Mouse (Mus musculus): ENCODE data around the gene Irs3. TPM values are rescaled to one million over a fixed set of nuclear protein-coding genes. Genes with fewer than 3 reads are reported as not detected.

Gene Irs3
- total RNA-seq (2021), result under 1 TPM; 0.26 to 0.78 TPM
- long read RNA-seq, experiment 1, partial matches to known transcripts, result 0 of 1 reads
- long read RNA-seq, experiment 1, other reads (novel, unspliced or antisense), result 0 of 1 reads
- long read RNA-seq, experiment 2, result 0 reads

- peak within 1 kb of the TSS; percentile 65 for H3K4me3 ChIP-seq
- intact Hi-C loops (cut with DNase I), result no loop called here
- H3K27ac ChIP-seq, result peak within 1 kb of the TSS; percentile 73
- TF ChIP-seq CTCF (IDR thresholded peaks at IDR 0.05), result no peak
- peak; percentile 67 for DNase-seq
These were observed at the start of gene Irs3 for GRCm38 (mm10) chr5:137645652-137646091. TSS of gene Irs3 (minus strand) at chr5:137645714.

- intact Hi-C loops (cut with DNase I), result no loop called here
- no peak for DNase-seq
These were observed 49.3 kb upstream of the Irs3 start for GRCm38 (mm10) chr5:137694796-137695195.

GRCm38 (mm10) chr5:137691881-137692280, 46.4 kb upstream of the Irs3 start:
- intact Hi-C loops (cut with DNase I), result no loop called here
- H3K4me3 ChIP-seq, result no peak overlapping the region
- TF ChIP-seq CTCF (IDR thresholded peaks at IDR 0.05), result no peak
- no peak for DNase-seq
- H3K27ac ChIP-seq, result no peak overlapping the region

More at GRCm38 (mm10) chr5:137694796-137695195, 49.3 kb upstream of the Irs3 start:
- TF ChIP-seq CTCF (IDR thresholded peaks at IDR 0.05), result no peak
- Histone ChIP-seq H3K27ac (no peak overlapping the region), H3K4me3 (no peak overlapping the region)

GRCm38 (mm10) chr5:137690531-137690930, 45.0 kb upstream of the Irs3 start:
- intact Hi-C loops (cut with DNase I), result no loop called here
- no peak for TF ChIP-seq CTCF (IDR thresholded peaks at IDR 0.05)
- H3K27ac ChIP-seq, result no peak overlapping the region
- no peak for DNase-seq
- no peak overlapping the region for H3K4me3 ChIP-seq

GRCm38 (mm10) chr5:137689974-137690373, 44.5 kb upstream of the Irs3 start:
- no peak overlapping the region for H3K27ac ChIP-seq
- DNase-seq, result no peak
- intact Hi-C loops (cut with DNase I), result loop anchor here (5.0 kb wide), 1 partner anchor 47 kb away; no protein-coding TSS in a partner anchor
- no peak for TF ChIP-seq CTCF (IDR thresholded peaks at IDR 0.05)
- no peak overlapping the region for H3K4me3 ChIP-seq

GRCm38 (mm10) chr5:137686127-137686790, 40.7 kb upstream of the Irs3 start:
- no peak for DNase-seq
- no peak for TF ChIP-seq CTCF (IDR thresholded peaks at IDR 0.05)
- H3K27ac ChIP-seq, result no peak overlapping the region
- H3K4me3 ChIP-seq, result no peak overlapping the region
- intact Hi-C loops (cut with DNase I), result loop anchor here (5.0 kb wide), 1 partner anchor 51 kb away; no protein-coding TSS in a partner anchor

GRCm38 (mm10) chr5:137685653-137686052, 40.1 kb upstream of the Irs3 start:
- TF ChIP-seq CTCF (IDR thresholded peaks at IDR 0.05), result no peak
- intact Hi-C loops (cut with DNase I), result loop anchor here (5.0 kb wide), 1 partner anchor 52 kb away; no protein-coding TSS in a partner anchor
- no peak overlapping the region for H3K27ac ChIP-seq

GRCm38 (mm10) chr5:137684294-137685123, 39.0 kb upstream of the Irs3 start, which contains the start of gene Agfg2:
TSS of gene Agfg2 (minus strand) at chr5:137684726.
- peak within 1 kb of the TSS; percentile 83 for H3K4me3 ChIP-seq
- intact Hi-C loops (cut with DNase I), result loop anchor here (5.0 kb wide), 1 partner anchor 53 kb away; no protein-coding TSS in a partner anchor
- DNase-seq, result peak; percentile 97
- TF ChIP-seq CTCF (IDR thresholded peaks at IDR 0.05), result peak; percentile 18; the same call in 1 of the 2 replicates
- H3K27ac ChIP-seq, result peak within 1 kb of the TSS; percentile 81

More at GRCm38 (mm10) chr5:137685653-137686052, 40.1 kb upstream of the Irs3 start:
- H3K4me3 ChIP-seq, result no peak overlapping the region
- DNase-seq, result no peak

- DNase-seq, result no peak
- intact Hi-C loops (cut with DNase I), result no loop called here
- Histone ChIP-seq H3K27ac (peak overlapping the region; percentile 81), H3K4me3 (peak overlapping the region; percentile 83)
- TF ChIP-seq CTCF (IDR thresholded peaks at IDR 0.05), result no peak
These were observed 38.1 kb upstream of the Irs3 start for GRCm38 (mm10) chr5:137683388-137684293.

- DNase-seq, result no peak
- Histone ChIP-seq H3K27ac (no peak overlapping the region), H3K4me3 (no peak overlapping the region)
- intact Hi-C loops (cut with DNase I), result no loop called here
- no peak for TF ChIP-seq CTCF (IDR thresholded peaks at IDR 0.05)
These were observed 37.0 kb upstream of the Irs3 start for GRCm38 (mm10) chr5:137682526-137682925.

- TF ChIP-seq CTCF (IDR thresholded peaks at IDR 0.05), result no peak
- H3K27ac ChIP-seq, result no peak overlapping the region
- intact Hi-C loops (cut with DNase I), result no loop called here
- no peak overlapping the region for H3K4me3 ChIP-seq
- no peak for DNase-seq
These were observed 34.2 kb upstream of the Irs3 start for GRCm38 (mm10) chr5:137679726-137680125.

GRCm38 (mm10) chr5:137678736-137679135, 33.2 kb upstream of the Irs3 start:
- Histone ChIP-seq H3K27ac (no peak overlapping the region), H3K4me3 (no peak overlapping the region)
- no peak for DNase-seq
- intact Hi-C loops (cut with DNase I), result no loop called here
- no peak for TF ChIP-seq CTCF (IDR thresholded peaks at IDR 0.05)

Data from gastrocnemius, adult 2 months (tissue).